Mouse (Mus musculus): ENCODE data around the gene Arhgap23.

Arhgap23 gene

DNA sequence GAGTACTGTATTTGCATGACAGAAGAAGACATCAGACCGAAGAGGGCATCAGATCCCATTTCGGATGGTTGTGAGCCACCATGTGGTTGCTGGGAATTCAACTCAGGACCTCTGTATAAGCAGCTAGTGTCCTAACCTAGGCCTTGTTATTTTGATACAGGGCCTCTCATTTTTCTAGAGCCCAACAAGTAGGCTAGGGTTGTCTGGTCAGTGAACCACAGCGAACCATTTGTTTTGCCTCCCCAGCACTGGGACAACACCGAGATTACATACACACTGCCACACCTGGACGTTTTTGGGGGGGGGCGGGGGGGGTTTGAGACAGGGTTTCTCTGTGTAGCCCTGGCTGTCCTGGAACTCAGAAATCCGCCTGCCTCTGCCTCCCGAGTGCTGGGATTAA lies 18.8 kb downstream of the Arhgap23 start:
- no peak for DNase-seq (ENCODE audit: extremely low read depth, low read depth, low spot score)

DNA sequence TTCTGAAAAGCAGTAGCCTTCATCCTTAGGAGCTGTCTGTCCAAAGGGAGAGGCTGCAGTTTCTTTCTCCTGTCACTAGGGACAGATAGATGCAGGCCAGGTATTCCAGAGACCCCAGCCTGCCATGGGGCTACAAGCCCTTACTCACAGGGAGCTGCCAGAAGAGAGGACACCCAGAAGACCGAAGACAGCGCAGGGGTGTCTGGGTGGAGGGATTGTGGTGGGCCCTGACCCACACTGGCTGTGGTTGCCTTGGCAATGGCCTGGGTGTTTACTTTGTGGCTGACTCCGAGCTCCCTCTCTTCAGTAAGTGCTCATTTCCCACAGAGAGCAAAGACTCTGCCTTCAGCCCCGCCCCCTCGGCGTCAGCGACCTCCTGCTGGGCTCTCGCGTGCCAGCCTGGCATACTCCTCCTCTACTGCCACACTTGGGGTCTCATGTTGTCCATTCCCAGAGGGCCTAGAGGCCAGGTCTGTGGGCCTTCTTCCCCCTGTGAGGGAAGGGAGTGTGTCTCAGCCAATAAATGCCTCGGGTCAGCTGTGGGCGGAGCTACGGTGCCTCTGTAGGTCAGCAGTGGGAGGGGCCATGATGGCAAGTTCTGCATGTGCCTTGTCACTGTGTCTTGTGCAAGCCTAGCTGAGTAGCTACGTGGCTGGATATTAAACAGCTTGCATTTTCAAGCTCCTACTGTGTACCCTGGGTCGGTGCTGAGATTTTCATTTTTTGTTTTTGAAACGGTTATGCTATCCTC lies 19.5 kb downstream of the Arhgap23 start:
- DNase-seq (ENCODE audit: extremely low read depth, low read depth, low spot score) = peak; percentile 86

DNA sequence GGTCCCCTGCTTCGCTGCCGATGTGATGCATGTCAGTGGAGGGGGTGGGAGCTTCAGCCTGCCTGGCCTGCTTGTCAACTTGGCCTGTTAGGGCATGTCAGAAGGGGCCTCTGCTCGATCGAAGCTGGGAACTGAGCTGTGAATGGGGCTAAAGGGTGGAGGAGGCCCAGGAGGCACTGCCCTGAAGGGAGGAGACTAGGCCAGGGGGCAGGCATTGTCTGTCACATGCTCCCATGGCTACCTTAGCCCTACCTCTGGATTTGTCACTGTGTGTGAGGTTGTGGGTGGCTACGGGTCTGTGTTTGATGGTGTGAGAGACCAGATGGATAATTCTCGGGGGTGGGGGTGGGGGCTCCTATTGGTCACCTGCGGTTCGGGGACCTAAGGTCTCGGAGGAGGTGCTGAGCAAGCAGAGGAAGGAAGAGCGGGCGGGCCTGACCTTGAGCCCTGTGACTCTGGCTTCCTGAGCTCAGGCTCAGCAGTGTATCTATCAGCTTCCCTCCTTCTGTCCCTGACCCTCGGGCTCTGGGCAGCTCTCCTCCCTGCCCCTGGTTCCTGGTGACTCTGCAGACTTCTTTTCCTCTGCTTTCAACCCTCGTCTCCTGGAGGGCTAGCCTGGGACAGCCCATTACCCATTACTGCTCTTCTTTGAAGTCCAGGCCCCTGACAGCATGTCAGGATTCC lies 20.6 kb downstream of the Arhgap23 start:
- DNase-seq (ENCODE audit: extremely low read depth, low read depth, low spot score) = no peak

DNA sequence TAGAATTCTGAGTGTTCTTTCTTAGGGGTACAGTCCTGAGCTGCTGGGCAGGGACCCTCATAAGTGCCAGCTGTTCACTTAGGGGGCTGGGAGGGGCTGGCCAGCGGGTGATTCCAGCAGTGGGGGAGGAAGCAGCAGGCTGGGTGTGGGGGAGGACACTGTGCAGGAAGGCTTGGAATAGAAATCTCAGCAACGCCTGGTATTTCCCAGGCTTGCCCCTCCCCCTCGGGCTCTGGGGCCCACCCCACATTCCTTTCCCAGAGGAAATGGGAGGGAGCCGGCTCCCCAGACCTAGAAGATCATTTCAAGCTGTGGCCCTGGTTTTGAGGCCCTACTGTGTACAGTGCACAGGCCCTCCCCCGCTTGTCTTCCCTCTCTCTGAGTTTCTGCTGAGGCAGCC lies 22.4 kb downstream of the Arhgap23 start:
- no peak for DNase-seq (ENCODE audit: extremely low read depth, low read depth, low spot score)

DNA sequence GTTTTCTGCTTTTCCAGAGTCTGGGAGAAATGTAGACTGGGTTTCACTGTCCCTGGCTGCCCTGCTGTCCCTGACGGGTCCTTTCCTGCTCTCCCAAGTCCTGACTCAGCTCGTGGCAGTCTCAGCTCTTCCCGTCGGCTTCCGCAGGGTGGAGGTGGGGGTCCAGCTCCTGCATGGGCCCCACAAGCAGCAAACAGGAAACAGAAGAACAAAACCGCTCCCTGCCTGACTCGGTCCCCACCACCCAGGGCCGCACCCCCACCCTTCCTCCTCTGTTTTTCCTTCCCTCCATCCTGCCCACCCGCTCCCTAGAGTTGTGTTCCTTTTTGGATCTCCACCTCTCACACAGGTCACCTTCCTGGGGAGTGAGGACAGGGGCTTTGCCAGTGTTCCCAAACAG lies 23.5 kb downstream of the Arhgap23 start:
- DNase-seq (ENCODE audit: extremely low read depth, low read depth, low spot score) = no peak

DNA sequence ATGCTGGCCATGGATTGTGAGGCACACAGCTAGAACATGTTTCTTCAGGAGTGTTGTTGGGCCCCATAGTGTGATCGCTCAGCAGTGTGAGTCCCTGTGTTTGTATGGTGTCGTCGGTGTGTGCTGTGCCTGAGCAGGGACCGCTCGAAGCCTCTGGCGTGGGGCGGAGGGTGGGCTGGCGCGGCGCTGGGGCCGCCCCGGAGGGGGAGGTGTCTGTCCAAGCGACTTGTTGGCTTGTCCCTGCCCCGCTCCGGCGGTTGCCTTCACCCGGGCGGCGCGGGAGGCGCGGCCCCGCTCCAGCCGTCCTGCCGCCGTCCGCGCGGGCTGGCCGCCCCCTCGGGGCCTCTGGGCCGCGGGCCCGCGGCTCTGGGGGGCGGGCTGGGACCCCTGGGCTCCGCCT lies 24.6 kb downstream of the Arhgap23 start:
- DNase-seq (ENCODE audit: extremely low read depth, low read depth, low spot score) = no peak

DNA sequence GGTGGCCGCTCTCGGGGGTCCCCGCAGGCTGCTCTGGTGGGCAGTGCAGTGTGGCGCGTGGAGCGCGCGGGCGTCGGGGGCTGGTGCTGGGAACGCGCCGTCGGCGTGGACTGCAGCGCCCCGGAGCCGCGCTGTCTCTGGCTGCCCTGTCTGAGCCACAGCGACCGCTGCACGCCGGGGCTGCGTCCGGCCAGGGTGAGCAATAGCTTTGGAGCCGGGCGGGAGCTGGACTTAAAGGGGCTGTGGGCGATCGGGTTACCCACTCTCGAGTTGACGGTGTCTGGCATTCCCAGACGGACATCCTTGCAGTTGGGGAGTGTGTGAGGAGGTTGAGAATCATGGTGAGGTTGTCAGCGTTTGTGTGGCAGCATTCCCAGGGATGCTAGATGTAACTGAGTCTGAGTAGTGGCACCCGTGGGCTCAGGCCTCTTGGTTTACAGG lies 25.1 kb downstream of the Arhgap23 start:
- DNase-seq (ENCODE audit: extremely low read depth, low read depth, low spot score) = no peak

DNA sequence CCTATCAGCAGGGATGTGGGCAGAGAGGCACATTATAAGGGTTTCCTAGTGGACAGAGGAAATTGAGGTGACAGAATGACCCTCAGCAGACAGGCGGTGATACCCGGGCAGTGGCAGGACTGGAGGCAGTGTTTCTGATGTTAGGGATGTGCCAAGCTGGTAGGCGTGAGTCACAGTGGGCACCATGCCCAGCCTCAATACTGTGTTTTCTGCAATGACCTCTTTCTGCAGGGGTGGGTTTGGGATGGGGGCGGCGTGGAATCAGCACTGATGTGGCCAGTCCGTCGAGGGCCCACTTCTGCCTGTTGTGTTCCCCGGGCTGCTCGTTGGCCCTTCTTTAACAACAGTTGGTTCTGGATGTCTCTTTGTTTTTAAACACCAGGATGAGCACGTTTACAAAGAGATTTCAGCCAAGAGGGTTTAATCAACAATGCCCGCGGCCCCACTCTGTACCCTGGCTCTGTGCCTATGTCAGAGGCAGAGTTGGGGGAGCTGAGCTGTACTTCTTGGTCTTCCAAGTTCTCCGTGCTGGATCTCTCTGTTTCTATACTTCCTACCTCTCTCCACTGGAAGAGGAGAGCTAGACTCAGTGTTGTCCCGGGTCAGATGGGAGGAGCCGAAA lies 25.8 kb downstream of the Arhgap23 start:
- DNase-seq (ENCODE audit: extremely low read depth, low read depth, low spot score) = no peak

DNA sequence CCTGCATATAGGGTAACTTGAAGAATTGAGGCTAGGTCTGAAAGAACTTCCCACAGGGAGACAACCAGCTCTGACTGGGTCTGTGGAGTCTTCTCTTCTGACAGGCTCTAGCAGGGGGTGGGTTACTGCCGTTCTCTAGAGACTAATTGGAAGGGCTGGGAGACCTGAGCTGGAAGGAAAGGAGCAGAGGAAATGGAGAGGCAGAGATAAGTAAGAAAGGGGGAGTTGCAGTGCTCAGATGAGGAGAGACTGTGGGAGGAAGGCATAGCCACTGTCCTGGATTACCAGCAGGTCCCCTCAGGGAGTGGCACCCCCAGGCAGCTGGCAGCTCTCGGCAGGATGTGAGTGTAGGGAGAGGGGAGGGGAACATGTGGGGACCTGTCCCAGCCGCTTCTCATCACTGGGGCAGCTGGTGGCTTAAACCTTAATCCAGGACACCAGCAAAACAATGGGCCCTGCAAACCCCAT lies 26.4 kb downstream of the Arhgap23 start:
- no peak for DNase-seq (ENCODE audit: extremely low read depth, low read depth, low spot score)

DNA sequence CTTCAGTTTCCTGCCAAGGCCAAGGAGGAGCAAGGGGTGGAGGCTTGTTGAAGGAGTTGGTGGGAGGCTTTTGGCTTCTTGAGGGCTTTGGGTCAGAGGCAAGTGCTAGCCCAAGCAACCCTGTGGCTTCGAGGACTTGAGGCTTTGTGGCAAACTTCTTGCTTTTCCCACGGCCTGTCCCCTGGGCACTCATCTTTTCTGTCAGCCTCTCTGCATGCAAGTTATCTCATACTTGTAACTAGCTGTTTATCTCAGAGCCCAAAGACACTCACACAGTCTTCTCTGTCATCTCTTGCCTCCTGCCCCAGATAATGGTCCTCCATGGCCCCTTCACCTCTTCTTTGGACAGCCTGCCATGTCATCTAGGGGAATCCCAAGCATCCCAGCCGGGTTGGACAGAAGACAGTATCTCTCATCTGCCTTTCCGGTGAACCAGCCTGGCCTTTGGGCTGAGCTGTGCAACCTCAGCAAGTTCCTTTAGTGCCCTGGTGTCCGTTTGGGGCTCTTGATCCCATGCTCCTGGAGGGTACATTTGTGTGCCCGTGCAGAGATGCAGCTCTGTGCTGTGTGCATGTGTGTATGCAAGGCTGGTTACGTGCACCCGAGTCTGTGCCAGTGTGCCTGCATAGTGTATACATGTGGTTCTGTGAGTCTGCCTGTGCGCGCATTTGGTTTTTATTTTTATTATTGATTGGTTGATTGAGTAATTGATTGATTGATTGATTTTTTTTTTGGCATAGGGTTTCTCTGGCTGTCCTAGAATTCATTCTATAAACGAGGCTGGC lies 27.8 kb downstream of the Arhgap23 start:
- no peak for DNase-seq (ENCODE audit: extremely low read depth, low read depth, low spot score)

DNA sequence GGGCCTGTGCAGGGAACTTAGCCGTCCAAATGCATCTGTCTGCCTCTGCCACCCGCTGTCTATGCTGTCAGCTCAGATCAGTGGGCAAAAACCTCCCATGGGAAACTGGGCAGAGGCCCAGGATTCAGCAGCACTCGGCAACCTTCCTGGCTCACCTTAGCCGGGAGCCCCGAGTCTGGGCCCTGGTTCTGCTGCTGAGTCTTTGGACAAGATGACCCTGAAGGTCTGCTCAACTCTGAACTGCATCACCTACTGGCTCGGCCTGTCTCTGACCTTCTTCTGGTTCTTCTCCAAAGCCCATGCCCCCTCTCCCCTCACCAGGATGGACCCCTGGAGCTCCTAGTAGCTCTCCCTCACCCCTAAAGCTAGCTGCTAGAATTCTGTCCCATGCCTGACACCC lies 30.3 kb downstream of the Arhgap23 start:
- DNase-seq (ENCODE audit: extremely low read depth, low read depth, low spot score) = no peak

DNA sequence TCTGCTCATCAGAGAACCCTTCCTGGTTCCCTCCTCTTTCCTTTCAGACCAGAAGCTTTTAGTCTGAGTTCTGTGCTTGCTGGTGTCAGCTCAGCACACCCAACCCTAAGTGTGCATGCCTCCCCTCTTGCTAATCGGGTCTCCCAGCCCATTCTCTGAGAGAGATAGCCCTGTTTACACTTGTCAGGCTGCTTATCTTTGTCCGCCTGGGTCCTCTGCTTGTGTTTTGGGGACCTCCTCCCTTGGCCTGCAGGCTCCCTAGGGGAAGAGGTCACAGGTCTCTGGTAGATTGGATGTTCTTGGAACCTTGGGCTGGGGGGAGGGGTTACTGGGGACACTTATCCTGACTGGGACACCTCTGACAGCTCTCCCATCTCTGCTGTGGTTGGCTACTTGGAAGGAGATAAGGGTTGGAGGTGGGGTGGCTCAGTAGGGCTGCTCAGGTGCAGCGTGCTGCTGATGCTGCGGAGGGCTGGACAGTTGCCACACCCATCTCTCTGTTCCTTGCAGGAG lies 30.7 kb downstream of the Arhgap23 start:
- DNase-seq (ENCODE audit: extremely low read depth, low read depth, low spot score) = no peak

DNA sequence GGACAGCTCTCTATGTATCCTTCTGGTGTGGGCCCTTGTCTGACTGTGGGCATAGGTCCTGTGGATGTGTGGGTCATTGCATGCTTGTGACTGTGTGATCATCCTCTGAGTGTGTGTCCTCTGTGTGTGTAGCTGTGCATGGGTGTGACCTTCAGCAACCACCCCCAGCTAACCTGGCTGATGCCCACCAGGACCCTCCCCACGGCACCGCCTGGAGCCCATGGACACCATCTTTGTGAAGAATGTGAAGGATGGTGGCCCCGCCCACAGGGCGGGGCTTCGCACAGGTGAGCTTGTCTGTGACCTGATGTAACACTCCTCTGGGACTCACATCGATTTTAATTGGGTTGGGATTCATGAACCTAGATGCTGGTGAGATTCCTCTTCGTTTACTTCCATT lies 32.6 kb downstream of the Arhgap23 start:
- no peak for DNase-seq (ENCODE audit: extremely low read depth, low read depth, low spot score)

DNA sequence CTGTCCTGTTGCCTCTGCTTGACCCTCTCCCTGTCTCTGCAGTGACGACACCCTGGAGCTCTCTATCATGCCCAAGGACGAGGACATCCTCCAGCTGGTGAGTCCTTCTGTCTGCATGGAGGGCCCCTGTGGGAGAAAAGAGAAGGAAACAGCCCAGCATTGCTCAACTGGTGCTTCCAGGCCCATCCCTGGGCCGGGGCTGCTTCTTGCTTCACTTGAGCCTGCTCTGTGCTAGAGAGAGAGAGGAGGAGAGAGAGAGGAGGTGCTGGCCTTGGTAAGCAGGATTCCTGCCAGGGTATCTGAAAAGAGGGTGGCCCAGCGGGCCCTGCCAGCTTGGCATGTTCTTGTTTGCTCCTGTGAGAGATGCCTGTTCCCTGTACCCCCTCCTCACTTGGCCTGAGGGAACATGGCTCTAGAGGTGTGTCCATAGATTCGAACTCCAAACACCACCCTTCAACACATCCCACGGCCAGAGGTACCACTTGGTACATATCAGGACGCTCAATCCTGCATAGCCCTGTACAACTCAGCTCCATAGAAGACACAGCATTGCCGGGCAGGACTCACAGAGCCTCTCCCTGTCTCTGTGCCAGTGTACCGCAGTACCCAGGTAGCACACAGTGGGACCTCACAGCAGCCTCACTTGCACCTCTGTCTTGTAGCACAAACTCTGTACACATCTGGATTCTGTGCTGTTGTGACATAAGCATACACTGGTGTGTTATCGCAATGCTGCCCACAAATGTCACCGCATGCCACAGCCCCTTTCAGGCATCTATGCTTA lies 33.5 kb downstream of the Arhgap23 start:
- DNase-seq (ENCODE audit: extremely low read depth, low read depth, low spot score) = no peak

DNA sequence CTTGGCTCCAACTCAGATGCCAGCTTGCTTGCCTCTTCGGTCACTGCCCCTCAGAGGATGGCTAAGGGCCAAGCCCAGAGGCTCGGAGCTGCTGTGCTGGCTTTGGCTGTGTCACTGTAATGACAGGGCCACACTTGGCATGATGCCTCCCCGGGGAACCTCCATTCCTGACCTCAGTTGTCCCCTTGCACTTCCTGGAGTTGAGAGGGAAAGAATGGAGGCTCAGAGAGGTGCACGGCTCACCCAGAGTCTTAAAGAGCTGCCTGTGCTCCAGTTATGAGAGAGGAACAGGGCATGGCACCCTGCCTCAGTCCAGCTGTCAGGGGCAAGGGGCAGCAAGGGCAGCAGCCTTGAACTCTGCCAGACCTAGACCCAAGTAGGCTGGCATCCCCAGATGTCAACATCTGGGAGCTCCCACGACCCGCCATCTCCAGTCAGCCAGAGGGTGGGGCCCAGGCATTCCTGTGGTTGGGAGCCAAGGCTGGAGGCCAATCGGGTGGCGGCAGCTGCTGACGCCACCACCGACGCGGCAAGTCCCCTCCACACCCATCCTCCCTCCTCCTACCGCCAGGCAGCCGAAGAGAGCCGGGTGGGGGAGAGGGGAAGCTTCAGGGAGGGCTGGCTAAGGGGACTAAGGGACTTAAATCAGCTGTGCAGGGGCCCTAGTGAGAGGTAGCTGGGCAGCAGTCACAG lies 34.4 kb downstream of the Arhgap23 start:
- DNase-seq (ENCODE audit: extremely low read depth, low read depth, low spot score) = no peak

DNA sequence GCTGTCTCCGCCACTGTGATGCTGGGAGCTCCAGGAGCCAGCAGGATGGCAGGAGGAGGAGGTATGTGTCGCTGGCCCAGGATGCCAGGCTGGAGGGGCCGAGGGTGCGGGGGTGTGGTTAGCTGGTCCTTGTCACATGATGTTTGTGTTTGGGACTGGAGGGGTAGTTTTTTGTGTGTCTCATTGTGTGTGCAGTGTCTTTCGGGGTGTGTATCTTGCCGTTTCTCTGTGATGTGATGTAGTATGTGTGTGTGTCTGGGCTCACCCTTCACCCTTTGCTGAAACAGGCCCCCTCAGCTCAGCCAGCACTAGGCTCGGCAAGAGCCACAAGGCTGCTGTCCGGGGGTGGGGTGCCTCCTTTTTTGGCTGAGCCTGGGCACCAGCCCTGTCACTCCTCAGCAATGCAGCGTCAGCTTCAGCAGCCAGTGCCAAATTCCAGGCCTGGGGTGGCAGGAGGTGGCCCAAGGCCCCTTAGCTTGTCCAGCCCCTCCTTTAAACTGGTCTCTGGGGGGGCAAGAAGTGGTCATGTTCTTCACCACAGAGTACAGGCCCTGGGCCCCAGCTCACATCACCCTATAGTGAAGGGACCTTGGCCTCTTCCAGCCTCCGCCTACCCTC lies 35.1 kb downstream of the Arhgap23 start:
- DNase-seq (ENCODE audit: extremely low read depth, low read depth, low spot score) = no peak

DNA sequence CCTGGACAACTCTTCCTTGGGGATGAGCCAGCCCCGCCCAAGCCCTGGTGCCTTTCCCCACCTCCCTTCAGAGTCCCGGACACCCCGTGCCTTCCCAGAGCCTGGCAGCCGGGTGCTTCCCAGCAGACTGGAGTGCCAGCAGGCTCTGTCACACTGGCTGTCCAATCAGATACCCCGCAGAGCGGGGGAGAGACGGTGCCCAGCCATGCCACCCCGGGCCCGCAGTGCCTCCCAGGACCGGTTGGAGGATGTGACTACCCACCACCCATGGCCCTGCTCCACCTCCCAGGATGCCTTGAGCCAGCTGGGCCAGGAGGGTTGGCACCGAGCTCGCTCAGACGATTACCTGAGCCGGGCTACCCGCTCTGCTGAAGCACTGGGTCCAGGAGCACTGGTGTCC lies 36.3 kb downstream of the Arhgap23 start:
- DNase-seq (ENCODE audit: extremely low read depth, low read depth, low spot score) = no peak

DNA sequence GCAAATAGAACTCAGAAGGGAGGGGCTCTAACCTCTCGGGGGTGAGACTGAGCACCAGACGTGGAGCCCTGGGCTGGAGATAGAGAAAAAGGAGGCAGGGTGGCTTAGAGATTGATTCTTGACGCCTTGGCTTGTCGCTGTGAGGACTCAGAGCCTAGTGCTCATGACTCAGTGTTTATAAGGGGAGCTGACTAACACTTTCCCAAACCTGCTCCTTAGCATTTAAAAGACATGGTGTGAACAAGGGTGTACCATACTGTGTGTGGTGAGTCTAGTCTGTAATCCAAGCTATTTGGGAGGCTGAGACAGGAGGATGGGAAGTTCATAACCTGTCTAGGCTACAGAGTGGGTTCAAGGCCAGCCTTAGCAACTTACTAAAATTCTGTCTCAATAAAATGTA lies 41.8 kb downstream of the Arhgap23 start:
- DNase-seq (ENCODE audit: extremely low read depth, low read depth, low spot score) = no peak

DNA sequence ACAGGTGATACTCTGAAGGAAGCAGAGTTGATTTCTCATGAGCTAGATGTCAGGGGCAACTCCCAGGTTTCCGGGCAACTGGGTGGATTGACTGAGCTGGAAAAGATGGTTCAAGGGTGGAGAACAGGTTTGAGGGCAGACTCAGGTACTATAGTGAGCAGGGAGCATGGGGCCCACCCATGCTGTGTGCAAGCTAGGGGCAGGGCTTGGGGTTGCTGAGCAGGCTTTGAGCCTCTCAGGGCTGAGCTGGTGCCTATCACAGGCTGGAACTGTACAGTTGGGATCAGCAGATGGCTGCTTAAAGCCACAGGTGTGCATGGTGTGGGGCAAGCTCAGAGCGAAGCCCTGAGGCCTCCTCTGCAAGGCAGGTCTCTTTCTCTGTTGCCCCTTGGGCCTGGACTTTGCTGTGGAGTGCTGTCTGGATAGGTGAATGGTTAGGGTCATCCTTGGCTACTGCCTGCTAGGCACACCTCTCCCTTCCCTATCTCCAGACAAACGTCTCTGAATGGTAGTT lies 46.0 kb downstream of the Arhgap23 start:
- DNase-seq (ENCODE audit: extremely low read depth, low read depth, low spot score) = no peak

Data from fat pad, adult 2 months (tissue).